Mouse (Mus musculus) cerebellum, adult 2 months (tissue): ENCODE measurements around the gene Il34. TPM values are rescaled to one million over a fixed set of nuclear protein-coding genes. Genes with fewer than 3 reads are reported as not detected.

ENCODE experiments used
- DNase-seq, 2 experiments: peaks; one replicate each; pipeline ENCODE4 v3.0.0; 2021
- H3K27ac ChIP-seq: fragments of 200-500 bp; 2 replicates; pipeline ENCODE4 v1.5.1; 2012; ENCODE audit warnings: low read length, control low read depth, inconsistent platforms; ENCODE audit not compliant: insufficient read depth
- H3K27me3 ChIP-seq: fragments of 200-500 bp; 2 replicates; pipeline ENCODE4 v1.6.1; 2012; ENCODE audit warnings: inconsistent platforms, mild to moderate bottlenecking, low read length, moderate library complexity; ENCODE audit not compliant: control insufficient read depth, insufficient read depth
- H3K4me1 ChIP-seq: fragments of 200-500 bp; 2 replicates; pipeline ENCODE4 v1.6.1; 2011; ENCODE audit warnings: low read length; ENCODE audit not compliant: control insufficient read depth, insufficient read depth
- H3K4me3 ChIP-seq: fragments of 200-500 bp; replicated peaks from 2 replicates; pipeline ENCODE3; 2011; ENCODE audit warnings: mild to moderate bottlenecking, low read depth, low read length, control low read depth; ENCODE audit not compliant: insufficient read depth
- CTCF ChIP-seq: fragments of 200-500 bp; IDR thresholded peaks from 2 replicates; pipeline ENCODE4 v1.5.1; 2011; ENCODE audit warnings: low read depth, mild to moderate bottlenecking, control low read depth, low read length, moderate library complexity, borderline replicate concordance; ENCODE audit not compliant: insufficient read depth
- POLR2A ChIP-seq: fragments of 200-500 bp; IDR thresholded peaks from 2 replicates; pipeline ENCODE4 v1.6.1; 2011; ENCODE audit warnings: low read length, control low read depth, borderline replicate concordance; ENCODE audit not compliant: insufficient read depth
- WGBS: fragments of 180-500 bp; shearing (Covaris S2); methylation state at CpG from one replicate; pipeline ENCODE4 v1.1.7; 2018; 5-methylcytosine and 5-hydroxymethylcytosine counted together
- polyA plus RNA-seq: library from polyadenylated mRNA; depleted of rRNA; stranded (reverse); fragments of >200 nt; gene quantifications from 2 replicates; pipeline ENCODE4 v1.2.3, GENCODE M21; 2012

Il34 gene
- polyA plus RNA-seq, 1 experiment = 21.1 TPM

DNA sequence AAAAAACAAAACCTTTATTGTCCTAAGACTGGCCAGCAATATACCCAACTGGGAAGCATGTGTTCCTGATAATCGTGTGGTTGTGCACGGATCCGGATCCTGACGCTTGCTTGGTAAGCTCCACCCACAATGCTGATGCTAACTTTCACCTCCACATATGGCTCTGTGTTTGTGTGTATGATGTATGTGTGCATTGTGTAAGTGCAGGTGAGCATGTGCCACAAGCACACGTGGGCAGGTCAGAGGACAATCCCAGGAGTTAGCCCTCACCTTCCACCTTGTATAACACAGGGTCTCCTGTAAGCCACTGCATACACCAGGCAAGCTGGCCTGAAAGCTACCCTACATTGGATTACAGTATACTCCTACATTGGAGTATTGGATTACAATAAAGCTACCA lies 37.5 kb upstream of the Il34 start:
- no peaks in the 10 kb centered on the region for H3K27me3 ChIP-seq
- no peak overlapping the region for H3K4me3 ChIP-seq
- H3K4me1 ChIP-seq = peaks cover 3% of the 10 kb centered on the region; the same call in 1 of the 2 replicates
- no peak for TF ChIP-seq POLR2A
- WGBS = 63% methylated on average over 5 of the region's 5 CpGs
- DNase-seq = no peak
- H3K27ac ChIP-seq = no peak overlapping the region

DNA sequence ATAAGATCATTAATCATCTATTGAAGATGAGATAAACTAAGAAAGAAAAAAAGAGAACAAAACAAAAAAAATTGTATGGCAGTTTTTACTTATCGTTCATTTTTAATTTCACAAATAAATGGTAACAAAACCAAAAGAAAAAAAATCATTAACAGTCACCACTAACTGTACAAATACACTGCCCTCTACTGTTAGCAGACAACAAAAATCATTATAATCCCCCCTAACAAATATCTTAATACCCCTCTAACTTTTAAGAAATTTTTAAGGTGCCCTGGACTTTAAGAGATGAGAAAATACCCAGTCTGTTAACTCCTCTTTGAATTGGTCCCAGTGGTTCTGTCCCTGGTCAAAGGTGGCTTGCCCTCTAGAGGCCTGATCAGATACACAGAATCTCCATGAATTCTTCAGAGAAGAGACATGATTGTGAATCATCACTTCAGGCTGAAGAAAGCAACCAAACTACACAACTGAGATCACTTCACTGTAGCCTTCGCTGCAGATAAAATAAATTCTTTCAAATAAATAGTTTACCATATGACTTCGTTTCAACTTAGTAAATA lies 36.4 kb upstream of the Il34 start:
- DNase-seq = no peak
- Histone ChIP-seq H3K27me3 (no peaks in the 10 kb centered on the region), H3K4me3 (no peak overlapping the region), H3K4me1 (peaks cover 3% of the 10 kb centered on the region; the same call in 1 of the 2 replicates), H3K27ac (no peak overlapping the region)
- TF ChIP-seq POLR2A (no peak), CTCF (no peak)
- WGBS = 84% methylated on average over 3 of the region's 3 CpGs

DNA sequence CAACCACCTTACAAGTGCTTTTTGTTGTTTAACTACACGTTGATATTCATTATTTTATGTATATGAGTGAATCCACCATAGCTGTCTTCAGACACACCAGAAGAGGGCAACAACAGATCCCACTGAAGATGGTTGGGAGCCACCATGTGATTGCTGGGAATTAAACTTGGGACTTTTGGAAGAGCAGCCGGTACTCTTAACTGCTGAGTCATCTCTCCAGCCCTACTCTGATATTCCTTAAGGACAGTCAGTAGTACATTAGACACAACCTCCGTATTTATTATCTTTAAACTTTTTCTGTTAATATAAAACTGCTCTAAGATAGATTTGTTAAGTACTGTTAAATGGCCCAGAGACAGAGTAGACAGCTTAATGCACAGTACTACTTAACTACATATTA lies 26.2 kb upstream of the Il34 start:
- WGBS = 78% methylated on average over 3 of the region's 3 CpGs
- no peak overlapping the region for H3K27ac ChIP-seq
- H3K27me3 ChIP-seq = no peaks in the 10 kb centered on the region
- no peaks in the 10 kb centered on the region for H3K4me1 ChIP-seq
- TF ChIP-seq POLR2A (no peak), CTCF (no peak)
- H3K4me3 ChIP-seq = no peak overlapping the region
- DNase-seq = no peak

DNA sequence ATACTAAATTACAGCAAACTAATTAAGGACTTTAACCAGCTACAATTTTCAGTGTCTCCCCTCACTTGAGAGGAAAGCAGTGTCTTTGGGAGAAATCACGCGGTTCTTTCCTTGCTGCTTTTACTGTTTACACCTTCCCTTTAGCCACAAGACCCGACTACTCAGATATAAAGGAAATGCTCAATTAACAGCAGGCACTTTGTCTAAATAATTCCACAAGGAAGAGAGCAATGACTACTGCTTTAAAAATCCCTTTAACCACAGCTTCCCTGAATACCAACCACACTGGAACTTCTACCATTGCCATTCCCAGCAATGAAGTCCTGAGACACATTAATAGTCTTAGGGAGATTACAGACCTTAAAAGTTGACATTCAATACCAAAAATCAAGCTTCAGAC lies 22.8 kb upstream of the Il34 start:
- no peaks in the 10 kb centered on the region for H3K27me3 ChIP-seq
- no peak for TF ChIP-seq CTCF
- no peak for TF ChIP-seq POLR2A
- WGBS = 91% methylated on average over 3 of the region's 3 CpGs
- H3K4me3 ChIP-seq = no peak overlapping the region
- DNase-seq = no peak
- H3K27ac ChIP-seq = no peak overlapping the region
- no peaks in the 10 kb centered on the region for H3K4me1 ChIP-seq

DNA sequence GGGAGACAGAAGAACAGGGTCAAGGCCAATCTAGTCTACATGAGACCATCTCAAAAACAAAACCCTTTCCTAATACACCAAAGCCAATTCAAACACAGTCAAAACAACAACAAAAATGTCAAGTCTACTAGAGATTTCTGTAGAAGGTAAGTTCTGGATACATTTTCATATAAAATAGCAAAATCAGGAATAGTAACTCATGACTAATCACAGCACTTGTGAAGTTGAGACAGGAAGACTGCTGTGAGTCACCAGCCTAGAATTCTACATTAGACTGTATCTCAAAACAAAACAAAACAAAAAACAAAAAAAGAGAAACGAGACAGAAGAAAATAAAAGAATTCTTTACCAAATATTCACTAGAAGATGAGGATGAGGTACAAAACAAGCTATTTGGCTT lies 19.1 kb upstream of the Il34 start:
- Histone ChIP-seq H3K27me3 (no peaks in the 10 kb centered on the region), H3K4me1 (no peaks in the 10 kb centered on the region), H3K27ac (no peak overlapping the region), H3K4me3 (no peak overlapping the region)
- TF ChIP-seq CTCF = no peak
- WGBS = 92% methylated on average over 1 of the region's 1 CpGs
- no peak for DNase-seq

DNA sequence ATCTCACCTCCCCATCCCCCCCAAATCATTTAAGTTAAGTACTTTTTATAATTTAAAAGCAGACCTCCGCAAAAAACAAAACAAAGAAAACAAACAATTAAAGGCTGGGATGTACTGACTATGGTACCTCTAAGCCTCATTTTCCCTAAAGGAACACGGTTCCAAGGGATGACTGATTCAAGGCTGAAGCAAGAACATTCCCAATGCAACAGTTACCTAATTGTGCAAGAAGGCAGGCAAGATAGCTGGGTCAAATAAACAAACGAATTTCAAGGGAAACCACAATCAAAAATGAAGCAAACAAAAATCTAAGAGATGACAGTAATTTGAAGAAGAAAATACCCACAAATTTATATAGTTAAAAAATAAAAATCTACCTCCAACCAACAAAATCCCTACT lies 16.2 kb upstream of the Il34 start:
- 82% methylated on average over 3 of the region's 3 CpGs for WGBS

DNA sequence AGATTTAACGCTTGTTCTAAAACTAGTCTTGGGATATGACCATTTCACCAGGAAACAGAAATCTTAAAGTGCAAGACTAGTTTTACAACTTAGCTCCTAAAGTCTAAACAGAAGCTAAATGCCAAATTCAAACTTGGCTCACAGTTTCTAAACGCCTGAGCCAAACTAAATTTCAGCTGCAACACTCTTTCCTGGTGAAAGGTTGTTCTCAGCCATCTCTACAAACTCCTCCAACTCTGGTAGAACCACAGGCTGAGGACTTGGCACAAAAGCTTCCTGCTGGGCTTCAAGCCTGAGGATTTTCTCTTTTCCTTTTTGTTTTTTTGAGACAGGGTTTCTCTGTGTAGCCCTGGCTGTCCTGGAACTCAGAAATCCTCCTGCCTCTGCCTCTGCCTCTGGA lies 14.5 kb upstream of the Il34 start:
- WGBS = 90% methylated on average over 2 of the region's 2 CpGs
- H3K4me1 ChIP-seq = no peaks in the 10 kb centered on the region
- TF ChIP-seq CTCF (no peak), POLR2A (no peak)

More for the DNA sequence above, 16.2 kb upstream of the Il34 start:
- no peak overlapping the region for H3K27ac ChIP-seq
- no peaks in the 10 kb centered on the region for H3K4me1 ChIP-seq
- H3K27me3 ChIP-seq = no peaks in the 10 kb centered on the region
- TF ChIP-seq CTCF (no peak), POLR2A (no peak)
- no peak overlapping the region for H3K4me3 ChIP-seq
- DNase-seq = no peak

DNA sequence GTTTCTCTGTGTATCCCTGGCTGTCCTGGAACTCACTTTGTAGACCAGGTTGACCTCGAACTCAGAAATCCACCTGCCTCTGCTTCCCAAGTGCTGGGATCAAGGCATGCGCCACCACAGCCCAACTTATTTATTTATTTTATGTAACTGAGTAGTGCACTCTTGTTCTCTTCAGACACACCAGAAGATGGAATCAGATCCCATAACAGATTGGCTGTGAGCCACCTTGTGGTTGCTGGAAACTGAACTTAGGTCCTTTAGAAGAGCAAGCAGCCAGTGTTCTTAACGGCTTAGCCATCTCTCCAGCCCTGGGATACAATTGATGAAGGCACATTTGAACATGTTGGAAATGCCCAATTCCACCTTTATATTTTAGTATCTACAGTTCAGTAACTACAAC lies 12.9 kb upstream of the Il34 start:
- no peak for TF ChIP-seq POLR2A
- no peak for TF ChIP-seq CTCF
- Histone ChIP-seq H3K27ac (no peak overlapping the region), H3K4me1 (no peaks in the 10 kb centered on the region), H3K27me3 (no peaks in the 10 kb centered on the region), H3K4me3 (no peak overlapping the region)
- no peak for DNase-seq
- WGBS = 81% methylated on average over 3 of the region's 3 CpGs

More for the DNA sequence above, 14.5 kb upstream of the Il34 start:
- H3K27ac ChIP-seq = no peak overlapping the region
- DNase-seq = no peak
- no peaks in the 10 kb centered on the region for H3K27me3 ChIP-seq
- H3K4me3 ChIP-seq = no peak overlapping the region

DNA sequence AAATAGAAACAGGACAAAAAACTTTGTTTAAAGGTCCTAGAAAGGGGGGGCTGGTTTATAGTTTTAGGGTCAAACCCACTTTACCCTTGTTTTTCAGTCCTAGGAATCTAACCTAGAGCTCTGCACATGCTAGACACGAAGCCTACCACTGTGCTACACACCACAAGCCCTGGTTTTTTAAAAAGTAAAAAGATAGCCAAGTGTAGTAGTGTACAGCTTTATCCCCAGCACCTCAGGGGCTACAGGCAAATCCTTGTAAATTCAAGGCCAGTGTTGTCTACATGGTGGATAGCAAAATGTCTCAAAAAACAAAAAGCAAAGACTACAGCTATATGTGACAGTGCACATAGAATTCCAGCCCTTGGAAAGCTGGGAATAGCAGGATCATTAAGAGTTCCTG lies 11.3 kb upstream of the Il34 start:
- 89% methylated on average over 1 of the region's 1 CpGs for WGBS

More for the DNA sequence above, 11.3 kb upstream of the Il34 start:
- TF ChIP-seq POLR2A (no peak), CTCF (no peak)
- DNase-seq = no peak
- Histone ChIP-seq H3K27me3 (no peaks in the 10 kb centered on the region), H3K4me1 (no peaks in the 10 kb centered on the region), H3K4me3 (no peak overlapping the region), H3K27ac (no peak overlapping the region)
